Mouse (Mus musculus): ENCODE results near the gene Rasl10b.

- no peak for TF ChIP-seq CTCF (IDR thresholded peaks at IDR 0.05; ENCODE audit: low read depth, low read length)
- TF ChIP-seq POLR2A (IDR thresholded peaks at IDR 0.05; ENCODE audit: extremely low read depth, insufficient read depth, low read length): no peak
These were observed 36.1 kb downstream of the Rasl10b start for GRCm38 (mm10) chr11:83445001-83445400.
